Mouse (Mus musculus) activated CD4-positive, CD25-positive, alpha-beta regulatory T cell, adult 9 weeks (primary cell): ENCODE results near the gene Ribc1. TPM values are rescaled to one million over a fixed set of nuclear protein-coding genes. Genes with fewer than 3 reads are reported as not detected.

Experiments used
- polyA plus RNA-seq: library from polyadenylated mRNA; unstranded; fragments of 100-300 nt; shearing (Covaris generic); gene quantifications from one replicate; pipeline ENCODE4 v1.2.1, GENCODE M21; 2017

Gene Ribc1
- 1.8 TPM for polyA plus RNA-seq

GRCm38 (mm10) chrX:152016151-152017145, at the start of gene Ribc1, which contains the start of gene Smc1a:
TSS of gene Ribc1 (minus strand) at chrX:152016295.
TSS of gene Smc1a (plus strand) at chrX:152016428.

GRCm38 (mm10) chrX:152001737-152002710, 14.1 kb downstream of the Ribc1 start, which contains the start of gene Hsd17b10:
TSS of gene Hsd17b10 (plus strand) at chrX:152001845.

Other genes starting within 250 kb of the Ribc1 start
- gene Huwe1, start 215.5 kb downstream of the Ribc1 start, polyA plus RNA-seq, result 62.5 TPM
- gene Hsd17b10, start 14.4 kb downstream of the Ribc1 start, polyA plus RNA-seq, result 104 TPM
- gene Smc1a, start 133 bp upstream of the Ribc1 start, polyA plus RNA-seq, result 98.2 TPM
- 0.05 TPM for gene Iqsec2, start 128.0 kb upstream of the Ribc1 start, polyA plus RNA-seq
- 61.8 TPM for gene Kdm5c, start 216.7 kb upstream of the Ribc1 start, polyA plus RNA-seq